ENCODE assay signal across 10 mouse cellular contexts in the genomic region with DNA sequence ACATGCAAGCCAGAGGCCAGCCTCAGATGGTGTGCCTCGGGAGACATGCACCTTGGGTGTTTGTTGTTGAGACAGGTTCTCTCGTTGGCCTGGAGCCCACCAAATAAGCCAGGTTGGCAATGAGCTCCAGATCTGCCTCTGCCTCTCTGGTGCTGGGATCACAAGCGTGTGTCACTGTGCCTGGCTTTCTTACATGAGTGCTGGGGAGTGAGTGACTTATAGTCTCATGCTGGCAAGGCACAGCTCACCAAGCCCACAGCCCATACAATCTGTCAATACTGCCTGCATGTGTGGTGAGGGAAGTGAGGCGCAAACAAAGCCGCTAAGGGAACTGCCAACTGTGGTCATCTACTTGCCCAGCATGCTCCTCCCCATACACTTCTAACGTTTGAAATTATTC. TPM values are rescaled to one million over a fixed set of nuclear protein-coding genes. Genes with fewer than 3 reads are reported as not detected.
A peak's percentile ranks its signal among the peaks of the same experiment; 100 is the strongest.
DNase-seq lines count a peak whose midpoint lies in the region; ATAC-seq and TF ChIP-seq lines count a peak whose summit lies in the region.
"Had no signal": no experiment of that assay in that cellular context is flagged by ENCODE, and none has a peak within 500 bp of the region (broad histone marks: within the 10 kb centered on the region; RNA-seq: fewer than 3 reads in every experiment).

No protein-coding gene starts in this region.

- H3K27ac ChIP-seq in neural tube, embryonic 13.5 days (replicated peaks) = no peak overlapping the region
- no peak overlapping the region for H3K27ac ChIP-seq in neural tube, embryonic 15.5 days (replicated peaks)
- no peak overlapping the region; the same call in 1 of the 2 replicates for H3K27ac ChIP-seq in stomach, postnatal 0 days (replicated peaks)
- no peak overlapping the region for H3K27ac ChIP-seq in hindbrain, embryonic 16.5 days (ENCODE audit: low read depth, low read length)
- H3K27ac ChIP-seq: hindbrain, embryonic 15.5 days had no signal

- DNase-seq in heart, adult 11 months = peak; percentile 89
- no peak for DNase-seq in heart, adult 18-20 months
- DNase-seq in fat pad, adult 2 months (ENCODE audit: extremely low read depth, low read depth, low spot score) = peak; percentile 59
- no peak for DNase-seq in stomach, postnatal 0 days (ENCODE audit: low spot score)
- DNase-seq in yolk sac, embryonic 10.5 days (ENCODE audit: low spot score) = no peak

- no peak overlapping the region for H3K9ac ChIP-seq in neural tube, embryonic 13.5 days
- no peak overlapping the region for H3K9ac ChIP-seq in neural tube, embryonic 15.5 days (replicated peaks)
- H3K9ac ChIP-seq in stomach, postnatal 0 days (ENCODE audit: low read length) = no peak overlapping the region
- no peak overlapping the region for H3K9ac ChIP-seq in hindbrain, embryonic 16.5 days (ENCODE audit: low read depth, low read length)
- H3K9ac ChIP-seq: hindbrain, embryonic 15.5 days had no signal

- no peaks in the 10 kb centered on the region for H3K27me3 ChIP-seq in neural tube, embryonic 13.5 days
- no peaks in the 10 kb centered on the region for H3K27me3 ChIP-seq in neural tube, embryonic 15.5 days (replicated peaks)
- H3K27me3 ChIP-seq in stomach, postnatal 0 days (ENCODE audit: control insufficient read depth, insufficient read depth, low read length) = no peaks in the 10 kb centered on the region
- no peaks in the 10 kb centered on the region for H3K27me3 ChIP-seq in hindbrain, embryonic 16.5 days (replicated peaks; ENCODE audit: control insufficient read depth, insufficient read depth, low read length)
- H3K27me3 ChIP-seq: hindbrain, embryonic 15.5 days had no signal

- no peaks in the 10 kb centered on the region for H3K9me3 ChIP-seq in neural tube, embryonic 13.5 days
- H3K9me3 ChIP-seq in neural tube, embryonic 15.5 days (replicated peaks) = no peaks in the 10 kb centered on the region
- no peaks in the 10 kb centered on the region for H3K9me3 ChIP-seq in stomach, postnatal 0 days (ENCODE audit: control insufficient read depth, low read length)
- H3K9me3 ChIP-seq in hindbrain, embryonic 16.5 days (ENCODE audit: control insufficient read depth, low read length) = no peaks in the 10 kb centered on the region
- H3K9me3 ChIP-seq: hindbrain, embryonic 15.5 days had no signal

- ATAC-seq in neural tube, embryonic 13.5 days (ENCODE audit: low read depth) = peak; percentile 40
- no peak for ATAC-seq in neural tube, embryonic 15.5 days (ENCODE audit: low FRiP score)
- ATAC-seq in stomach, postnatal 0 days (ENCODE audit: low FRiP score, low TSS enrichment) = peak; percentile 60; the same call in 1 of the 2 replicates
- ATAC-seq in hindbrain, embryonic 16.5 days = no peak
- ATAC-seq: activated CD4-positive, CD25-positive, alpha-beta regulatory T cell, adult 4 months had no signal

- WGBS in neural tube, embryonic 13.5 days = 73% methylated on average over 6 of the region's 6 CpGs
- WGBS in neural tube, embryonic 15.5 days = 63% methylated on average over 6 of the region's 6 CpGs
- WGBS in stomach, postnatal 0 days = 47% methylated on average over 6 of the region's 6 CpGs
- 64% methylated on average over 6 of the region's 6 CpGs for WGBS in hindbrain, embryonic 16.5 days

- no peak overlapping the region for H3K4me2 ChIP-seq in neural tube, embryonic 13.5 days
- no peak overlapping the region for H3K4me2 ChIP-seq in neural tube, embryonic 15.5 days
- no peak overlapping the region for H3K4me2 ChIP-seq in stomach, postnatal 0 days (replicated peaks; ENCODE audit: low read depth)
- H3K4me2 ChIP-seq in hindbrain, embryonic 16.5 days (ENCODE audit: low read length) = no peak overlapping the region
- H3K4me2 ChIP-seq: hindbrain, embryonic 15.5 days had no signal

- no peak for TF ChIP-seq EP300 in stomach, postnatal 0 days (optimal IDR thresholded peaks at IDR 0.05)

- no peak overlapping the region for H3K4me3 ChIP-seq in neural tube, embryonic 13.5 days
- H3K4me3 ChIP-seq in neural tube, embryonic 15.5 days (replicated peaks) = no peak overlapping the region
- no peak overlapping the region for H3K4me3 ChIP-seq in stomach, postnatal 0 days (ENCODE audit: low read depth, low read length)
- H3K4me3 ChIP-seq in hindbrain, embryonic 16.5 days (ENCODE audit: low read length) = no peak overlapping the region
- H3K4me3 ChIP-seq: hindbrain, embryonic 15.5 days had no signal

- H3K4me1 ChIP-seq in neural tube, embryonic 13.5 days (replicated peaks) = peaks cover 16% of the 10 kb centered on the region
- peaks cover 16% of the 10 kb centered on the region; the same call in 1 of the 2 replicates for H3K4me1 ChIP-seq in neural tube, embryonic 15.5 days
- H3K4me1 ChIP-seq in stomach, postnatal 0 days (replicated peaks; ENCODE audit: control insufficient read depth, insufficient read depth) = no peaks in the 10 kb centered on the region
- no peaks in the 10 kb centered on the region; the same call in 1 of the 2 replicates for H3K4me1 ChIP-seq in hindbrain, embryonic 16.5 days (ENCODE audit: control insufficient read depth, insufficient read depth, low read depth, low read length)

- no peaks in the 10 kb centered on the region for H3K36me3 ChIP-seq in neural tube, embryonic 13.5 days
- H3K36me3 ChIP-seq in neural tube, embryonic 15.5 days = no peaks in the 10 kb centered on the region
- H3K36me3 ChIP-seq in stomach, postnatal 0 days (ENCODE audit: control insufficient read depth, insufficient read depth, low read length) = no peaks in the 10 kb centered on the region
- H3K36me3 ChIP-seq in hindbrain, embryonic 16.5 days (ENCODE audit: control insufficient read depth, insufficient read depth, low read length) = no peaks in the 10 kb centered on the region
- H3K36me3 ChIP-seq: hindbrain, embryonic 15.5 days had no signal

- no peak for TF ChIP-seq CTCF in stomach, postnatal 0 days (IDR thresholded peaks at IDR 0.05; ENCODE audit: low read depth)

RNA-seq across cellular contexts. Expression of a gene that starts 39.0 kb away (rescaled TPM):
- total RNA-seq in heart, adult 18-20 months (2021) = 10 to 100 TPM; 24.2 to 29.6 TPM
- 11.6 and 14.1 TPM in 2 replicates for polyA plus RNA-seq in neural tube, embryonic 13.5 days (2015; fragmentation: Nextera tagmentation; extraction: Ambion mirVana)
- 11.2 and 12.8 TPM in 2 replicates for polyA plus RNA-seq in neural tube, embryonic 15.5 days (2015; fragmentation: Nextera tagmentation; extraction: Ambion mirVana)
- polyA plus RNA-seq in stomach, postnatal 0 days (2015; fragmentation: Nextera tagmentation; extraction: Ambion mirVana) = 6.1 and 6.8 TPM in 2 replicates
- polyA plus RNA-seq in hindbrain, embryonic 16.5 days (2015; fragmentation: Nextera tagmentation; extraction: Ambion mirVana) = 10.0 and 12.9 TPM in 2 replicates

Comparison
In these comparisons a context has a peak if more than half of its experiments do, and no peak if none do; other contexts are left out.
1. DNase-seq: peak in heart, adult 11 months (single experiment) and fat pad, adult 2 months (single experiment); none in heart, adult 18-20 months (0 of 2), stomach, postnatal 0 days (single experiment) and yolk sac, embryonic 10.5 days (single experiment).
2. ATAC-seq: peak in neural tube, embryonic 13.5 days (single experiment) and stomach, postnatal 0 days (single experiment); none in neural tube, embryonic 15.5 days (single experiment) and hindbrain, embryonic 16.5 days (single experiment).